Mouse (Mus musculus) MEL (cell line): Measurements from ENCODE around the gene Ephb2. TPM values are rescaled to one million over a fixed set of nuclear protein-coding genes. Genes with fewer than 3 reads are reported as not detected.

ENCODE experiments used
- DNase-seq: peaks from one replicate; pipeline ENCODE4 v3.0.0; 2011; ENCODE audit warnings: low read depth, low spot score
- H3K27ac ChIP-seq: 2 replicates; pipeline ENCODE4 v1.5.1; 2012; ENCODE audit warnings: low read depth, mild to moderate bottlenecking, control low read depth, low read length, moderate library complexity; ENCODE audit not compliant: control insufficient read depth
- H3K27me3 ChIP-seq, 2 experiments: fragments of 150-350 bp in 1 of 2; sonication (generic) in 1 of 2; 2 replicates each; pipeline ENCODE4 v1.6.1; 2012; ENCODE audit warnings: low read length in 2 of 2, mild to moderate bottlenecking in 2 of 2, improper control_type of control experiment in 1 of 2, moderate library complexity in 1 of 2; ENCODE audit not compliant: insufficient read depth in 2 of 2, control insufficient read depth in 1 of 2
- H3K36me3 ChIP-seq, 2 experiments: 2 replicates each; pipeline ENCODE4 v1.6.1; 2012 to 2014; ENCODE audit warnings: low read length in 2 of 2, improper control_type of control experiment in 1 of 2, inconsistent platforms in 1 of 2, mild to moderate bottlenecking in 1 of 2; ENCODE audit not compliant: insufficient read depth in 2 of 2, control insufficient read depth in 1 of 2
- H3K4me1 ChIP-seq, 2 experiments: fragments of 150-350 bp in 1 of 2; sonication (generic) in 1 of 2; 2 replicates each; pipeline ENCODE4 v1.6.1; 2012; ENCODE audit warnings: low read length in 2 of 2, improper control_type of control experiment in 1 of 2, mild to moderate bottlenecking in 1 of 2; ENCODE audit not compliant: insufficient read depth in 2 of 2, control insufficient read depth in 1 of 2
- H3K4me3 ChIP-seq, 2 experiments: fragments of 150-350 bp in 1 of 2; sonication (generic) in 1 of 2; 2 replicates each; pipeline ENCODE4 v1.5.1; 2012; ENCODE audit warnings: low read depth in 2 of 2, low read length in 2 of 2, mild to moderate bottlenecking in 2 of 2, moderate library complexity in 2 of 2, control low read depth in 1 of 2, improper control_type of control experiment in 1 of 2; ENCODE audit not compliant: control insufficient read depth in 1 of 2, insufficient read depth in 1 of 2
- H3K79me2 ChIP-seq: 2 replicates; pipeline ENCODE4 v1.6.1; 2012; ENCODE audit warnings: mild to moderate bottlenecking, low read length, moderate library complexity; ENCODE audit not compliant: control insufficient read depth, poor library complexity, insufficient read depth
- H3K9ac ChIP-seq: 2 replicates; pipeline ENCODE4 v1.6.1; 2012; ENCODE audit warnings: low read depth, mild to moderate bottlenecking, control low read depth, low read length, moderate library complexity; ENCODE audit not compliant: control insufficient read depth, poor library complexity, severe bottlenecking
- H3K9me3 ChIP-seq: fragments of 150-350 bp; sonication (generic); replicated peaks from 2 replicates; pipeline ENCODE4 v1.6.1; 2012; ENCODE audit warnings: mild to moderate bottlenecking, low read length, improper control_type of control experiment, moderate library complexity; ENCODE audit not compliant: insufficient read depth
- BHLHE40 ChIP-seq: IDR thresholded peaks from 2 replicates; pipeline ENCODE4 v1.6.1; 2012; ENCODE audit warnings: low read depth, mild to moderate bottlenecking, inconsistent platforms, low read length, improper control_type of control experiment, borderline replicate concordance
- CTCF ChIP-seq, 3 experiments: IDR thresholded peaks in 2 of 3; conservative IDR thresholded peaks in 1 of 3; 2 replicates each; pipeline ENCODE4 v1.5.1; 2011 to 2012; ENCODE audit warnings: low read length in 3 of 3, low read depth in 2 of 3, mild to moderate bottlenecking in 2 of 3, improper control_type of control experiment in 1 of 3, inconsistent platforms in 1 of 3, mixed read lengths in 1 of 3, moderate library complexity in 1 of 3; ENCODE audit not compliant: control insufficient read depth in 1 of 3, insufficient read depth in 1 of 3, poor library complexity in 1 of 3, severe bottlenecking in 1 of 3
- ETS1 ChIP-seq: IDR thresholded peaks from 2 replicates; pipeline ENCODE4 v1.6.1; 2012; ENCODE audit warnings: low read depth, mild to moderate bottlenecking, inconsistent platforms, low read length, improper control_type of control experiment, moderate library complexity
- GABPA ChIP-seq: IDR thresholded peaks from 2 replicates; pipeline ENCODE4 v1.6.1; 2012; ENCODE audit warnings: low read depth, mild to moderate bottlenecking, inconsistent platforms, low read length, improper control_type of control experiment, moderate library complexity
- JUND ChIP-seq: IDR thresholded peaks from 2 replicates; pipeline ENCODE4 v1.6.1; 2011; ENCODE audit warnings: low read depth, mild to moderate bottlenecking, improper control_type of control experiment, low read length
- MAX ChIP-seq: IDR thresholded peaks from 2 replicates; pipeline ENCODE4 v1.6.1; 2011; ENCODE audit warnings: low read length, improper control_type of control experiment
- MAZ ChIP-seq: IDR thresholded peaks from 2 replicates; pipeline ENCODE4 v1.6.1; 2012; ENCODE audit warnings: low read depth, mild to moderate bottlenecking, inconsistent platforms, low read length, improper control_type of control experiment
- MEF2A ChIP-seq: IDR thresholded peaks from 2 replicates; pipeline ENCODE4 v1.6.1; 2014; ENCODE audit warnings: low read depth, mild to moderate bottlenecking, inconsistent platforms, low read length, improper control_type of control experiment; ENCODE audit not compliant: poor library complexity, insufficient replicate concordance, severe bottlenecking; ENCODE audit errors: extremely low read depth
- MYC ChIP-seq: IDR thresholded peaks from 2 replicates; pipeline ENCODE4 v1.6.1; 2011; ENCODE audit warnings: low read depth, mild to moderate bottlenecking, low read length, improper control_type of control experiment, moderate library complexity
- POLR2A ChIP-seq, 2 experiments: IDR thresholded peaks; 2 replicates each; pipeline ENCODE4 v1.6.1; 2011 to 2012; ENCODE audit warnings: low read length in 2 of 2, mild to moderate bottlenecking in 2 of 2, control low read depth in 1 of 2, improper control_type of control experiment in 1 of 2, low read depth in 1 of 2, moderate library complexity in 1 of 2; ENCODE audit not compliant: control insufficient read depth in 1 of 2, insufficient read depth in 1 of 2, poor library complexity in 1 of 2
- POLR2AphosphoS2 ChIP-seq: IDR thresholded peaks from 2 replicates; pipeline ENCODE4 v1.6.1; 2011; ENCODE audit warnings: low read length, improper control_type of control experiment
- POLR2AphosphoS5 ChIP-seq: IDR thresholded peaks from 2 replicates; pipeline ENCODE4 v1.6.1; 2012; ENCODE audit warnings: low read depth, borderline replicate concordance, mild to moderate bottlenecking, inconsistent platforms, low read length, moderate library complexity, mixed read lengths
- RAD21 ChIP-seq: IDR thresholded peaks from 2 replicates; pipeline ENCODE4 v1.6.1; 2011; ENCODE audit warnings: mild to moderate bottlenecking, low read depth, low read length, improper control_type of control experiment
- RCOR1 ChIP-seq: IDR thresholded peaks from 2 replicates; pipeline ENCODE4 v1.6.1; 2012; ENCODE audit warnings: low read depth, mild to moderate bottlenecking, inconsistent platforms, low read length, improper control_type of control experiment
- SIN3A ChIP-seq: IDR thresholded peaks from 2 replicates; pipeline ENCODE4 v1.6.1; 2012; ENCODE audit warnings: low read length, improper control_type of control experiment, inconsistent platforms
- TCF12 ChIP-seq: IDR thresholded peaks from 2 replicates; pipeline ENCODE4 v1.6.1; 2014; ENCODE audit warnings: low read depth, mild to moderate bottlenecking, inconsistent platforms, low read length, improper control_type of control experiment, moderate library complexity
- UBTF ChIP-seq: IDR thresholded peaks from 2 replicates; pipeline ENCODE4 v1.6.1; 2012; ENCODE audit warnings: low read depth, mild to moderate bottlenecking, inconsistent platforms, low read length, improper control_type of control experiment, moderate library complexity, borderline replicate concordance; ENCODE audit not compliant: insufficient read depth
- USF1 ChIP-seq: IDR thresholded peaks from 2 replicates; pipeline ENCODE4 v1.6.1; 2014; ENCODE audit warnings: low read depth, mild to moderate bottlenecking, inconsistent platforms, low read length, improper control_type of control experiment, moderate library complexity
- USF2 ChIP-seq, 2 experiments: IDR thresholded peaks; 2 replicates each; pipeline ENCODE4 v1.6.1; 2011 to 2012; ENCODE audit warnings: improper control_type of control experiment in 2 of 2, low read length in 2 of 2, borderline replicate concordance in 1 of 2, inconsistent platforms in 1 of 2, low read depth in 1 of 2, mild to moderate bottlenecking in 1 of 2; ENCODE audit not compliant: insufficient read depth in 1 of 2
- ZKSCAN1 ChIP-seq: IDR thresholded peaks from 2 replicates; pipeline ENCODE4 v1.6.1; 2012; ENCODE audit warnings: low read depth, mild to moderate bottlenecking, inconsistent platforms, low read length, improper control_type of control experiment, moderate library complexity
- polyA plus RNA-seq, 2 experiments: library from polyadenylated mRNA; stranded (reverse) in 1 of 2; unstranded in 1 of 2; fragments of >175 nt in 1 of 2; fragments of >200 nt in 1 of 2; gene quantifications; 2 replicates each; pipeline versions ENCODE4 v1.2.1 to v1.2.4; 2012; ENCODE audit warnings: low replicate concordance in 2 of 2, low read depth in 1 of 2; ENCODE audit not compliant: insufficient read length in 2 of 2, insufficient read depth in 1 of 2, missing spikeins in 1 of 2
- total RNA-seq: library from RNA; depleted of rRNA; stranded (reverse); fragments of 300-350 nt; gene quantifications from 2 replicates; pipeline ENCODE4 v1.2.3, GENCODE M21; 2012

Ephb2 gene
- total and polyA plus RNA-seq, 3 experiments = 1.9 to 4.1 TPM; not detected in 1

- no peak for TF ChIP-seq GABPA
- TF ChIP-seq MAZ = no peak
- TF ChIP-seq USF2 (IDR thresholded peaks at IDR 0.05; ENCODE audit: borderline replicate concordance in 1 of 2, insufficient read depth in 1 of 2, low read depth in 1 of 2, low read length in 2 of 2) = no peak
- TF ChIP-seq POLR2AphosphoS2 = no peak
- Histone ChIP-seq H3K4me1 (no peaks in the 10 kb centered on the region), H3K27ac (no peak overlapping the region), H3K4me3 (no peak overlapping the region), H3K27me3 (no peaks in the 10 kb centered on the region; a peak in 2 of 4 replicates), H3K36me3 (no peaks in the 10 kb centered on the region), H3K9ac (no peak overlapping the region), H3K79me2 (no peaks in the 10 kb centered on the region), H3K9me3 (no peaks in the 10 kb centered on the region)
- no peak for DNase-seq
Measured at GRCm38 (mm10) chr4:136816701-136817100, 19.1 kb downstream of the Ephb2 start.

DNA sequence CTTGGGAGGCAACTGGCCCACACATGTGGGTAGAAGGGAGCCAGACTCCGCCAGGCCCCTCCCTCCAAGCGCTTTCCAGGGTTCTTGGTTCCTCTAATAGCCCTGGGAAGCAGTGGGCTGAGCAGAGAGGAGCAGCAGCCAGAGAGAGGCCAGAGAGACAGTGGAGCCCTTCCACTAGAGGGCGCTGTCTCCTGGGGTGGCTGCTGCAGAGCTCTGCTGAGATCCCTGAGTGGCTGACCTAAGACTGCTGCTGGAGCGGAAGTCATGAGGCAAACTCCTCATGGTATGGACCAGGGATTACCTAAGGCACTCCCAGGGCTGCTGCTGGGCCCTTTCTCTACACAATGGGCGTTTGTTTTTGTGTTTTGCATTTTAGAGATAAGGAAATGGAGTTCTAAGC lies 20.4 kb downstream of the Ephb2 start:
- Histone ChIP-seq H3K79me2 (no peaks in the 10 kb centered on the region), H3K27me3 (no peaks in the 10 kb centered on the region; a peak in 1 of 4 replicates), H3K4me3 (no peak overlapping the region), H3K9me3 (no peaks in the 10 kb centered on the region), H3K9ac (no peak overlapping the region), H3K27ac (no peak overlapping the region), H3K4me1 (no peaks in the 10 kb centered on the region), H3K36me3 (no peaks in the 10 kb centered on the region)
- no peak for TF ChIP-seq ZKSCAN1
- TF ChIP-seq USF1 = no peak
- no peak for TF ChIP-seq POLR2AphosphoS5
- no peak for TF ChIP-seq MYC
- peak; percentile 35 to 58 (median 49); a peak in 5 of 6 replicates for TF ChIP-seq CTCF (IDR thresholded peaks at IDR 0.05 in 2 of 3, conservative IDR thresholded peaks at IDR 0.05 in 1 of 3; ENCODE audit: control insufficient read depth in 1 of 3, insufficient read depth in 1 of 3, low read depth in 2 of 3, low read length in 3 of 3, poor library complexity in 1 of 3, severe bottlenecking in 1 of 3)
- no peak for TF ChIP-seq SIN3A
- no peak for TF ChIP-seq MAX
- no peak for TF ChIP-seq MEF2A
- DNase-seq = no peak

- Histone ChIP-seq H3K36me3 (no peaks in the 10 kb centered on the region), H3K27ac (no peak overlapping the region), H3K79me2 (no peaks in the 10 kb centered on the region), H3K4me3 (no peak overlapping the region), H3K9me3 (no peaks in the 10 kb centered on the region), H3K9ac (no peak overlapping the region)
- TF ChIP-seq RCOR1 = no peak
- no peak for TF ChIP-seq RAD21
- TF ChIP-seq JUND = no peak
- TF ChIP-seq BHLHE40 = no peak
- no peak for TF ChIP-seq ETS1
- TF ChIP-seq MEF2A = no peak
- no peak for TF ChIP-seq UBTF
- TF ChIP-seq TCF12 = no peak
- no peak for TF ChIP-seq GABPA
- TF ChIP-seq POLR2A (IDR thresholded peaks at IDR 0.05; ENCODE audit: control insufficient read depth in 1 of 2, insufficient read depth in 1 of 2, low read depth in 1 of 2, low read length in 2 of 2, poor library complexity in 1 of 2) = no peak
- TF ChIP-seq, all 39 proteins: peak for 0
- no peak for DNase-seq
- Histone ChIP-seq H3K4me1 (no peaks in the 10 kb centered on the region), H3K27me3 (no peaks in the 10 kb centered on the region; a peak in 1 of 4 replicates)
Measured at GRCm38 (mm10) chr4:136812543-136812942, 23.2 kb downstream of the Ephb2 start.
